Mouse (Mus musculus): ENCODE data around the gene Dab1.

DNA sequence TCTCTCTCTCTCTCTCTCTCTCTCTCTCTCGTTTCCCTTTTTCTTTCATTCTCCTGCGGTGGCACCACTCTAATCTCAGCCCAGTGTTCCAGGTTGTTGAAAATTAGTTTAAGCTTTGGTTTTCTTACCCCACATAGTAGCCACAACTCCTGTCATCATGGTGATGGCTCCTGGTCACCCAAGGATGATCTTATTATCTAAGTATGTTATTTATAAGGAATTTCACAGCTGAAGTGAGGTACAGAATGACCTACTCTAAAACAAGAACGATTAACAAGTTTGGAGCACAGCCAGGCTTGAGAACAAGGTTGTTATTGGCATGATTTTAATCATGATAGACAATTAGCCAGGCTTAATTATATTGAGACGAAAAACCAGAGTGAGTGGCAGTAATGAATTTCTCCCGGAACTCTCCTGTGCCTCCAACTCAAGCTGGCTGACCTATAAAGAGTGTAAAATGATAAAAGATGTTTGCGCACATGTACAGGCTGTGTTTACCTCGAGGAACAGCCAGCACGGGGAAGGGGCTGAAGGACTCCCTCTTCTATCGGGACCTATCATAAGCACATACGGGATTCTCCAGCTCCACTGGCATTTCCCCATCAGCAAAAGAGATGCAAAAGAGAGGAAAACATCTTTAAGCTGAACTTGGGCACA lies 684.0 kb downstream of the Dab1 start:
- TF ChIP-seq CTCF (IDR thresholded peaks at IDR 0.05; ENCODE audit: extremely low read depth, insufficient read depth, insufficient read length, insufficient replicate concordance) (no peak), POLR2A (IDR thresholded peaks at IDR 0.05; ENCODE audit: low read depth, low read length) (no peak)

Data from spleen, adult 2 months (tissue).